Mouse (Mus musculus) bone marrow, adult 2 months (tissue): ENCODE data around the gene Carnmt1. TPM values are rescaled to one million over a fixed set of nuclear protein-coding genes. Genes with fewer than 3 reads are reported as not detected.
A peak's percentile ranks its signal among the peaks of the same experiment; 100 is the strongest.

Source experiments
- H3K27ac ChIP-seq: fragments of 200-500 bp; 2 replicates; pipeline ENCODE4 v1.5.1; 2012; ENCODE audit warnings: low read depth, mild to moderate bottlenecking, control low read depth, inconsistent platforms, low read length; ENCODE audit not compliant: control insufficient read depth, poor library complexity, insufficient read depth
- H3K4me1 ChIP-seq: fragments of 200-500 bp; 2 replicates; pipeline ENCODE4 v1.6.1; 2011; ENCODE audit warnings: low read length; ENCODE audit not compliant: control insufficient read depth, insufficient read depth
- H3K4me3 ChIP-seq: fragments of 200-500 bp; replicated peaks from 2 replicates; pipeline ENCODE3; 2011; ENCODE audit warnings: mild to moderate bottlenecking, low read depth, low read length, control low read depth; ENCODE audit not compliant: control insufficient read depth
- CTCF ChIP-seq: fragments of 200-500 bp; IDR thresholded peaks from 2 replicates; pipeline ENCODE4 v1.5.1; 2011; ENCODE audit warnings: low read length, control low read depth; ENCODE audit not compliant: control insufficient read depth, insufficient read depth
- POLR2A ChIP-seq: fragments of 200-500 bp; IDR thresholded peaks from 2 replicates; pipeline ENCODE4 v1.6.1; 2011; ENCODE audit warnings: low read depth, mild to moderate bottlenecking, control low read depth, low read length, borderline replicate concordance; ENCODE audit not compliant: control insufficient read depth
- WGBS: fragments of 180-500 bp; shearing (Covaris S2); methylation state at CpG from one replicate; pipeline ENCODE4 v1.1.7; 2018; 5-methylcytosine and 5-hydroxymethylcytosine counted together
- polyA plus RNA-seq: library from polyadenylated mRNA; stranded (reverse); fragments of >200 nt; gene quantifications from 2 replicates; pipeline ENCODE4 v1.2.4, GENCODE M21; 2011; ENCODE audit warnings: low replicate concordance; ENCODE audit not compliant: missing spikeins, insufficient read depth, insufficient read length

The Carnmt1 gene
- polyA plus RNA-seq, 1 experiment, result 9.8 TPM

DNA sequence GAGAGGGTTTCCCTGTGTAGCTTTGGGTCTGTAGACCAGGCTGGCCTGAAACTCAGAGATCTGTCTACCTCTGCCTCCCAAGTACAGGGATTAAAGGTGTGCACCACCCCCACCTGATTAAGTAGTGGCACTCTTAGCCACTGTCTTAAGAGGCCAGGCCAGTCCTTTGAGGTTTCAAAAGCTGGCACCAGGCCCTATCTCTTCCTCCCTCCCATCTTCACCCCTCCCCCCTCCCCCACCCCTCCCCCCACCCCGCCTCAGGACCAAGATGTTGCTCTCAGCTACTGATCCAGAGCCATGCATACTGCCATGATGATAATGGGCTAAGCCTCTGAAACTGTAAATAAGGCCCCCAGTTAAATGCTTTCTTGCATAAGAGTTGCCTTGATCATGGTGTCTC, 11.2 kb upstream of the Carnmt1 start:
- WGBS, result 67% methylated on average over 1 of the region's 1 CpGs

DNA sequence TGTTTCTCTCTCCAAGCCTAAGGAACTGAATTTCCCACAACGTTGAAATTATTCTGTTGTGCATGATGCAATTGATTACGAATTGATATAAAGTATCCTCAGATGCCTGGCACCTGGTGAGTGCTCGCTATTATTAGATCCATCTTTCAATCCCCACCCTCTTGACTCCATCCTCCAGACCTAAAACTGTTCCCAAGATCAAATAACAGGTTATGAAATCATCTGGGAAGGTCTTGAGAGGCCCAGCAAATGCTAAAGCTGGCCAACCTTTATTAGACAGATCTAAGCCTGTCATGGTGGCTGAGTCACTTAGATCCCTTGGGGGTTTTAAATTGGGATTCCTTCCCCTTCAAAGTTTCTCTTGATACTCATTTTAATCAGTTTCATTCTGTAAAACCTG, 10.1 kb upstream of the Carnmt1 start:
- no peaks in the 10 kb centered on the region; the same call in 1 of the 2 replicates for H3K4me1 ChIP-seq
- 79% methylated on average over 3 of the region's 3 CpGs for WGBS
- H3K27ac ChIP-seq, result no peak overlapping the region
- H3K4me3 ChIP-seq, result no peak overlapping the region
- TF ChIP-seq CTCF (no peak), POLR2A (no peak)

More for the DNA sequence above, 11.2 kb upstream of the Carnmt1 start:
- H3K4me1 ChIP-seq, result no peaks in the 10 kb centered on the region; the same call in 1 of the 2 replicates
- TF ChIP-seq POLR2A (no peak), CTCF (no peak)
- H3K27ac ChIP-seq, result no peak overlapping the region
- H3K4me3 ChIP-seq, result no peak overlapping the region

DNA sequence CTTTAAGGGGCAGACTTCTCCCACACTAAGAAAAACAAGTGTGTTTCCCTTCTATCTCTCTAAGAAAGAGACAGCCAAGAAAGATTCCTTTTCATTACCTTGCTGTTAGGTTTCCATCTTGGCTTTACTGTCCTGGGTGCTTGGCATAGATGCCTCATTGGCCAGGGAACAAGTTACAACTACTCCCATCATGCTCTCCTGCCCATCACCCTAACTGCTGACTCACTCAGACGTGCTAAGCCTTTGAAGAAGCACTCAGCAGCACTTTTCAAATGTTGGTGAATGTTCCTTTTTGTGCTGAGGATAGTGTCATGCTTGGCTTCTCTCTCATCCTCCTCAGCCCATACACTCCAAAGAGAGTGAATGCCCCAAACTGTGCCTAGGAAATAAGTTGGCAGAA, 8.9 kb upstream of the Carnmt1 start:
- 38% methylated on average over 1 of the region's 1 CpGs for WGBS
- no peaks in the 10 kb centered on the region; the same call in 1 of the 2 replicates for H3K4me1 ChIP-seq
- TF ChIP-seq POLR2A (no peak), CTCF (no peak)
- H3K27ac ChIP-seq, result no peak overlapping the region
- H3K4me3 ChIP-seq, result no peak overlapping the region

DNA sequence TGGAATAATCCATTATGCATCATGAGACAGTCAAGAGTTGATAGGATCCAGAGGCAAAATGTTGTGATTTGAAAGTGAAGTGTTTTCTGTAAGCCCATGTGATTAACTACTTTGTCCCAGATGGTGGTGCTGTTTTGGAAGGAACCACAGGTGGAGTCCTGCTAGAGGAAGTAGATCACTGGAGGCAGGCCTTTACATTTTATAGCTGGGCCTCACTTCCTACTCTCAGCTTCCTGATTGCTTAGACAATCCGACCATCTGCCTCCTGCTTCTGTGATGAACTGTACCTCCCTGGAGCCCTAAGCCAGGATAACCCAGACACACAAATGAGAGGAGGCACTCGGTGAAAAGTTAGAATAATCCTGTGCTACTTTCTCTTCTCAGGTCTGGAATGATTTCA, 6.7 kb upstream of the Carnmt1 start:
- H3K4me3 ChIP-seq, result no peak overlapping the region
- no peaks in the 10 kb centered on the region; the same call in 1 of the 2 replicates for H3K4me1 ChIP-seq
- TF ChIP-seq POLR2A, result no peak
- no peak for TF ChIP-seq CTCF
- 42% methylated on average over 2 of the region's 2 CpGs for WGBS
- H3K27ac ChIP-seq, result no peak overlapping the region

DNA sequence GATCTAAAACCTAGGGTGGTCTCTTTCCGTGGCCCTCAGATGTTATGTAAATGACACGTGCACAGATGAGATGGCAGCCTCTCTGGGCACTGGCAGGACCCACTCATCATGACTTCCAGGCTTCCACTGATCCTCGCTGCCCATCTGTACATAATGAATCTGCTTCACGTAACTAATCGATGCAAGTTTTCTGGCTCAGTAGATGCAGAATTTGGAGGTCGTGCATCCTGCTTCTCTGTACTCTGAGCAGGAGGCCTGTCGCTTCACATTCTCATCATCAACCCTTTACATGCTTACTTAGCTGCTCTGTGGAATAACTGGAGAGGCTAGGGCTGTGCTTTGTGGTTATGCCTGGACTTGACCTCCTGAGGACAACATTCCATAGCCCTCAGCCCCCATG, 3.6 kb upstream of the Carnmt1 start:
- TF ChIP-seq CTCF, result no peak
- TF ChIP-seq POLR2A, result no peak
- WGBS, result 87% methylated on average over 7 of the region's 7 CpGs

DNA sequence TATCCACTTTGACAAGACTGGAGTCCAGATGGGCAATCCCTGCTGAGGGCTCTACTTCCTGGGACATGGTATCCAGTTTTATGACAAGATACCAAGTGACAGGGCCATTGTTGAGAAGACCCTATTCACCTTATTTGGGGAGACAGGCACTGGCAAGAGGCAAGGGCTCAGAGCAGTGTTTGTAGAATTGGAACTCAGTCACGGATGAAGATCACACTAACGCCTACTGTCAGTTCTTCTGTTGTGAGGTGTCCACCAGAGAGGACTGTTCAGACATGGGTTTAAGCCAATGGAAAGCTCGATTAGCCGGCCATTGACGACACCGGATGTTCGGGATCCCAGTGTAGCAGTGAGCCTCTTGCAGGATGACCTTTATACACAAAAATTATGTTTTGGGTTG, 1.0 kb upstream of the Carnmt1 start:
- Histone ChIP-seq H3K27ac (no peak overlapping the region), H3K4me1 (no peaks in the 10 kb centered on the region; the same call in 1 of the 2 replicates), H3K4me3 (no peak overlapping the region)
- TF ChIP-seq POLR2A, result no peak
- TF ChIP-seq CTCF, result no peak
- WGBS, result 95% methylated on average over 7 of the region's 7 CpGs

More for the DNA sequence above, 3.6 kb upstream of the Carnmt1 start:
- no peak overlapping the region for H3K27ac ChIP-seq
- no peaks in the 10 kb centered on the region; the same call in 1 of the 2 replicates for H3K4me1 ChIP-seq
- H3K4me3 ChIP-seq, result no peak overlapping the region

DNA sequence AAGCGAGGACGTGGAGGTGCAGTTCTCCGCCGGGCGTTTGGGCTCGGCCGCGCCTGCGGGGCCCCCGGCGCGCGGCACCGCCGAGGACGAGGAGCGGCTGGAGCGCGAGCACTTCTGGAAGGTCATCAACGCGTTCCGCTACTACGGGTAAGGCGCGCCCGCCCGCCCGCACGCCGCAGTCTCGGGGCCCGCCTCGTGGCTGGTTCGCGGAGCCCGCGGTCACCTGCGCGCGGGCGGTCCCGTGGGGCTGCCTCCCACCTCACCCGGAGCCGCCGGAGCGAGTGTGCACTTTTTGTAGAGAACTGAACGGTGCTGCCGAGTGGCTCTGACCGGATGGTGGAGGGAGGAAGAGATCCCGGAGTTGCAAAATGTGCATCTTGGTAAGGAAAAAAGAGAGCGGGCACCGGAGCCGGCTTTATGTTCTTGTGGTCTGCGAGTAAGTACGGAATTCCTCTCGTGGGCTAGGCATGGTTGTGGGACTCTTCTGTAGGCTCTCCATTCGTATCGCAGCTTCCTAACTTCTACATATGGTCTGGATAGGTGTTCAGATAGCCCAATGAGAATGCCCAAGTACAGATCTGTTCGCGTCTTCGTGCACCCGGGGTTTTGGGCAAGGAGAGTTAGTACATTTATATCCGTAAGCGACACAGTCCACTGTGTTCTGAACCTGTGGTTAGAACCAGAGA, 635 bp downstream of the Carnmt1 start:
- Histone ChIP-seq H3K27ac (peak overlapping the region; percentile 73), H3K4me3 (peak overlapping the region; percentile 85), H3K4me1 (no peaks in the 10 kb centered on the region; the same call in 1 of the 2 replicates)
- under 1% methylated on average over 63 of the region's 64 CpGs for WGBS
- TF ChIP-seq CTCF, result no peak
- no peak for TF ChIP-seq POLR2A

DNA sequence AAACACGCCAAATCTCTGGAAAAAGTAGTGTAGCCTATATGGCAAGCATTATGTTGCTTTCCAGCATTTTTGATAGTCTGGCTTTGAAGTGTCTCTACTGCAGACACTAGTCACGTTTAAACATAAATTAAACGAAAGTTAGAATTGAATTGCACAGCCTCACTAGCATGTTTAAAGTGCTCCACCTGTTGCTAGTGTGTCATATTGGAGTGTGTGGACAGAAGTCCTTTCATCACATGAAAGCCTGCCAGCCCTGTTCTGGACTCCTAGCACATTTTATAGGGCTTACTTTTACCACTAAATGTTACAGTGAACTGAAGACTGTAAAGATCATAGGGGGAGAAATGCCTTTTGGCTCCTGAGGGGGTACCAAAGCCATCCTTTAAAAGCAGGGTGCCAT, 1.9 kb downstream of the Carnmt1 start:
- Histone ChIP-seq H3K4me3 (no peak overlapping the region), H3K27ac (no peak overlapping the region), H3K4me1 (no peaks in the 10 kb centered on the region; the same call in 1 of the 2 replicates)
- TF ChIP-seq CTCF (no peak), POLR2A (no peak)
- 56% methylated on average over 3 of the region's 3 CpGs for WGBS
